In the genomic region with DNA sequence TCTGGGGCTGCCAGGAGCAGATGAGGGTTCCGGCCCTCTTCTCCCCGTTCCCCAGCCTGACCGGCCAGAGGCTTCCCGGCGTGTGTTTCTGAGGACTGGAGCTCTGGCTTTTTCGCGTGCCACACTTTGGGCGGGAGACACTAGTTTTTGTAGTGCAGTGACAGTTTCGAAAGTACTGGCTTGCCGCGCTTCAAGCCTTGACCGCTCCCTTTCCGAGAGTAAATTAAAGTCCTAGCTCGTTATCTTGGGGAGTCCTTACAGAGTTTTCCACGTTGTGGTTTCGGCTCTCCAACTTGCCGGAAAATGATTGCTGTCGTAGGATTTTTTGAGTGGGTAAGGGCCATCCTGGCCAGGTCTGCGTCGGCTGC, we compare ENCODE assay signal across 1 mouse cellular context.
TF ChIP-seq lines count a peak whose summit lies in the region.

No protein-coding gene starts in this region.

TF ChIP-seq in CH12.LX, 34 proteins besides CTCF, POLR2A, EP300 and RAD21 (continued from another document):
- TF ChIP-seq UBTF (IDR thresholded peaks at IDR 0.05; ENCODE audit: low read depth, low read length), result peak; percentile 6; the same call in 1 of the 2 replicates
- TF ChIP-seq HCFC1 (IDR thresholded peaks at IDR 0.05; ENCODE audit: low read depth, low read length), result no peak
- TF ChIP-seq TCF12 (IDR thresholded peaks at IDR 0.05; ENCODE audit: low read depth, low read length), result no peak
- TF ChIP-seq ZMIZ1 (IDR thresholded peaks at IDR 0.05; ENCODE audit: low read depth, low read length), result no peak
- TF ChIP-seq KAT2A (IDR thresholded peaks at IDR 0.05; ENCODE audit: insufficient replicate concordance, low read length), result no peak
- TF ChIP-seq MEF2A (IDR thresholded peaks at IDR 0.05; ENCODE audit: borderline replicate concordance, low read depth, low read length), result no peak
- no peak for TF ChIP-seq ZC3H11A (IDR thresholded peaks at IDR 0.05; ENCODE audit: low read depth, low read length)
- no peak for TF ChIP-seq MAX (IDR thresholded peaks at IDR 0.05; ENCODE audit: low read length)
- no peak for TF ChIP-seq SMC3 (IDR thresholded peaks at IDR 0.05; ENCODE audit: low read depth, low read length)
- 0 out of 2 replicates have a peak, but pooled peaks have one; percentile 10 for TF ChIP-seq TBP (conservative IDR thresholded peaks at IDR 0.05; ENCODE audit: low read depth, low read length)
- no peak for TF ChIP-seq NELFE (IDR thresholded peaks at IDR 0.05; ENCODE audit: low read depth, low read length)
- 0 out of 2 replicates have a peak, but pooled peaks have one; percentile 69 for TF ChIP-seq E2F4 (IDR thresholded peaks at IDR 0.05; ENCODE audit: insufficient replicate concordance, low read depth, low read length)
- TF ChIP-seq IRF4 (IDR thresholded peaks at IDR 0.05; ENCODE audit: low read depth, low read length), result peak; percentile 40
- no peak for TF ChIP-seq ZKSCAN1 (IDR thresholded peaks at IDR 0.05; ENCODE audit: borderline replicate concordance, low read depth, low read length)
- TF ChIP-seq JUN (IDR thresholded peaks at IDR 0.05; ENCODE audit: insufficient read depth, low read depth, low read length), result no peak
- TF ChIP-seq CHD1 (IDR thresholded peaks at IDR 0.05; ENCODE audit: low read depth, low read length), result no peak
- no peak for TF ChIP-seq MYC (IDR thresholded peaks at IDR 0.05; ENCODE audit: low read depth, low read length)
- no peak for TF ChIP-seq JUND (conservative IDR thresholded peaks at IDR 0.05; ENCODE audit: low read depth, low read length)
- TF ChIP-seq RCOR1 (conservative IDR thresholded peaks at IDR 0.05; ENCODE audit: low read depth, low read length), result no peak
- TF ChIP-seq USF2 (conservative IDR thresholded peaks at IDR 0.05; ENCODE audit: low read depth, low read length), result no peak
